Mouse (Mus musculus): Measurements from ENCODE around the gene Camkk1. TPM values are rescaled to one million over a fixed set of nuclear protein-coding genes. Genes with fewer than 3 reads are reported as not detected.
A peak's percentile ranks its signal among the peaks of the same experiment; 100 is the strongest.

Camkk1 gene
- total and polyA plus RNA-seq, 3 experiments, result 5.8 to 6.6 TPM; not detected in 1

- Histone ChIP-seq H3K79me2 (ENCODE audit: control insufficient read depth, insufficient read depth, low read length, poor library complexity) (peaks cover 16% of the 10 kb centered on the region), H3K9me3 (replicated peaks; ENCODE audit: insufficient read depth, low read length) (no peaks in the 10 kb centered on the region), H3K27ac (ENCODE audit: control insufficient read depth, low read depth, low read length) (peak within 1 kb of the TSS; percentile 73), H3K4me1 (ENCODE audit: control insufficient read depth in 1 of 2, insufficient read depth in 2 of 2, low read length in 2 of 2) (peaks cover 6 to 15% of the 10 kb centered on the region in 2 experiments), H3K4me3 (ENCODE audit: control insufficient read depth in 1 of 2, insufficient read depth in 1 of 2, low read depth in 2 of 2, low read length in 2 of 2) (peak within 1 kb of the TSS; percentile 81 to 88), H3K27me3 (ENCODE audit: control insufficient read depth in 1 of 2, insufficient read depth in 2 of 2, low read length in 2 of 2) (no peaks in the 10 kb centered on the region), H3K9ac (ENCODE audit: control insufficient read depth, low read depth, low read length, poor library complexity, severe bottlenecking) (peak within 1 kb of the TSS; percentile 92), H3K36me3 (ENCODE audit: control insufficient read depth in 1 of 2, insufficient read depth in 2 of 2, low read length in 2 of 2) (peaks cover 5 to 16% of the 10 kb centered on the region in 2 experiments; a peak in 3 of 4 replicates)
- TF ChIP-seq GATA1 (IDR thresholded peaks at IDR 0.05; ENCODE audit: low read depth, low read length) (peak; percentile 62), EP300 (IDR thresholded peaks at IDR 0.05; ENCODE audit: low read depth in 1 of 2, low read length in 2 of 2) (peak in 1 of 2 experiments; percentile 56; a peak in 2 of 4 replicates), BHLHE40 (IDR thresholded peaks at IDR 0.05; ENCODE audit: borderline replicate concordance, low read depth, low read length) (no peak), USF2 (IDR thresholded peaks at IDR 0.05; ENCODE audit: borderline replicate concordance in 1 of 2, insufficient read depth in 1 of 2, low read depth in 1 of 2, low read length in 2 of 2) (no peak), CHD2 (IDR thresholded peaks at IDR 0.05; ENCODE audit: low read length) (no peak), NELFE (IDR thresholded peaks at IDR 0.05; ENCODE audit: low read depth, low read length) (peak; percentile 96), SMC3 (IDR thresholded peaks at IDR 0.05; ENCODE audit: low read depth, low read length) (peak; percentile 25; the same call in 1 of the 2 replicates), UBTF (IDR thresholded peaks at IDR 0.05; ENCODE audit: borderline replicate concordance, insufficient read depth, low read depth, low read length) (0 out of 2 replicates have a peak, but pooled peaks have one; percentile 70), USF1 (IDR thresholded peaks at IDR 0.05; ENCODE audit: low read depth, low read length) (peak; percentile 53; the same call in 1 of the 2 replicates), GABPA (IDR thresholded peaks at IDR 0.05; ENCODE audit: low read depth, low read length) (peak; percentile 96; the same call in 1 of the 2 replicates), MAZ (IDR thresholded peaks at IDR 0.05; ENCODE audit: low read depth, low read length) (peak; percentile 94), ELF1 (IDR thresholded peaks at IDR 0.05; ENCODE audit: low read depth, low read length) (peak; percentile 82), RCOR1 (IDR thresholded peaks at IDR 0.05; ENCODE audit: low read depth, low read length) (peak; percentile 32; the same call in 1 of the 2 replicates), MEF2A (IDR thresholded peaks at IDR 0.05; ENCODE audit: extremely low read depth, insufficient replicate concordance, low read depth, low read length, poor library complexity, severe bottlenecking) (no peak), RAD21 (IDR thresholded peaks at IDR 0.05; ENCODE audit: low read depth, low read length) (no peak), ETS1 (IDR thresholded peaks at IDR 0.05; ENCODE audit: low read depth, low read length) (peak; percentile 82), TCF12 (IDR thresholded peaks at IDR 0.05; ENCODE audit: low read depth, low read length) (peak; percentile 88), KAT2A (conservative IDR thresholded peaks at IDR 0.05; ENCODE audit: low read depth, low read length) (no peak; the same call in 1 of the 2 replicates), MYB (IDR thresholded peaks at IDR 0.05; ENCODE audit: low read depth, low read length) (no peak), POLR2AphosphoS2 (IDR thresholded peaks at IDR 0.05; ENCODE audit: low read length) (peak; percentile 86), TBP (IDR thresholded peaks at IDR 0.05; ENCODE audit: low read depth, low read length) (peak; percentile 81), JUND (IDR thresholded peaks at IDR 0.05; ENCODE audit: low read depth, low read length) (no peak), SIN3A (IDR thresholded peaks at IDR 0.05; ENCODE audit: low read length) (peak; percentile 98), TAL1 (IDR thresholded peaks at IDR 0.05; ENCODE audit: low read length) (0 out of 2 replicates have a peak, but pooled peaks have one; percentile 13), MXI1 (IDR thresholded peaks at IDR 0.05; ENCODE audit: low read depth, low read length) (peak; percentile 88), MAX (IDR thresholded peaks at IDR 0.05; ENCODE audit: low read length) (0 out of 2 replicates have a peak, but pooled peaks have one; percentile 30), ZMIZ1 (IDR thresholded peaks at IDR 0.05; ENCODE audit: low read depth, low read length) (peak; percentile 88; the same call in 1 of the 2 replicates), CTCF (IDR thresholded peaks at IDR 0.05 in 2 of 3, conservative IDR thresholded peaks at IDR 0.05 in 1 of 3; ENCODE audit: control insufficient read depth in 1 of 3, insufficient read depth in 1 of 3, low read depth in 2 of 3, low read length in 3 of 3, poor library complexity in 1 of 3, severe bottlenecking in 1 of 3) (peak; percentile 36 to 95 (median 85); a peak in 5 of 6 replicates), POLR2A (IDR thresholded peaks at IDR 0.05; ENCODE audit: control insufficient read depth in 1 of 2, insufficient read depth in 1 of 2, low read depth in 1 of 2, low read length in 2 of 2, poor library complexity in 1 of 2) (peak; percentile 90 to 92), HCFC1 (IDR thresholded peaks at IDR 0.05; ENCODE audit: low read depth, low read length) (peak; percentile 95)
- peak; percentile 99 for DNase-seq (ENCODE audit: low read depth, low spot score)
Observed at GRCm38 (mm10) chr11:73047542-73047996, 28.8 kb downstream of the Camkk1 start, which contains the start of gene Ncbp3. Gene Ncbp3 (plus strand): TSS chr11:73047783.
